Mouse (Mus musculus): ENCODE measurements around the gene Sugct. TPM values are rescaled to one million over a fixed set of nuclear protein-coding genes. Genes with fewer than 3 reads are reported as not detected.

Gene Sugct
- polyA plus RNA-seq, 1 experiment from 2014 or later = 6.4 TPM

DNA sequence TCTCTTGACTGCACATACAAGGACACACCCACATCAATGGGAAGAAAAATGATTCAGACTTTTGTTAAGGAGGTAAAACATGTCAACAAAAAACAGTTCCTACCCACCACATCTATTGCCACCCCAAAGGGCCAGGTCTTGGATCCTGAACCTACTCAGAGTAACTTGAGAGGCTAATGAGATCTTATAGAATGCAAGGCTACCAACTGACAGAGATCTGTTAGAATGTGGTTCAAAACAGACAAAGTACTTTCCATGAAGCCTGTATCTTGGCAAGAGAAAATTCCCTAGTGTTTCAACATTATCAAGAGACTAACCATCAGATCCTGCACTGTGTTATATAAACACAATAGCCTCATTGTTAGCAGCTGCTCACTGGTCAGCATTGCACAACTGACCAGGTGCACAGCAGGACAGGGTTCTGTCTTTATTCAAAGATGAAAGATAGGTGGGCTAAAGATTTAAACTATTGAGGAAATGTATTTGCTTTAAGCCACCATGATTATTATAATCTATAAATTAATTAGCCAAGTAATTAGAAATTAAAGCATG, 548.8 kb downstream of the Sugct start:
- Histone ChIP-seq H3K4me2 (ENCODE audit: low read depth, low read length) (no peak overlapping the region), H3K27ac (ENCODE audit: low read length) (no peak overlapping the region), H3K4me1 (ENCODE audit: control insufficient read depth, insufficient read depth, low read length) (no peaks in the 10 kb centered on the region), H3K36me3 (ENCODE audit: control insufficient read depth, insufficient read depth) (no peaks in the 10 kb centered on the region), H3K27me3 (ENCODE audit: control insufficient read depth, insufficient read depth, low read length) (no peaks in the 10 kb centered on the region), H3K9ac (ENCODE audit: low read length) (no peak overlapping the region), H3K9me3 (replicated peaks; ENCODE audit: control insufficient read depth, low read length) (no peaks in the 10 kb centered on the region), H3K4me3 (ENCODE audit: low read length) (no peak overlapping the region)
- ATAC-seq (replicated peaks; ENCODE audit: extremely low read depth, insufficient read depth, low FRiP score) = no peak

DNA sequence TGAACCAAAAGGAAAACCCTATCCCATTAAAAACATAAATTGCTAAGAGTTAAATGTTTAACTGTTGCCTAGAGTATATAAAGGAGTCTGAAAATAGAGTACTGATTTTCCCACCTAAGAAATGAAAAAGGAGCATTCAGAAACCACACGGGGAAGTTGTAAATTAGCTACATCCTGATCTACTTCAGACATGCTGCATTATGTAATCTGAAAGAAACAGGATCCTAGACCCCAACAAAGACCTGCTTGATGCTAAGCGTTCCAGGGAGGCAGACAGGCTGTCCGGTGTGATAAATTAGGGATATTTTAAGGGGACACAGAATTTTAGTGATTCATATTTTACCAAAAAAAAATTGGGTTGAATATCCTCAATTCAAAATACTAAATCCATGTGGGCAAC, 579.3 kb downstream of the Sugct start:
- no peaks in the 10 kb centered on the region for H3K9me3 ChIP-seq (replicated peaks; ENCODE audit: control insufficient read depth, low read length)
- H3K4me1 ChIP-seq (ENCODE audit: control insufficient read depth, insufficient read depth, low read length) = no peaks in the 10 kb centered on the region
- no peaks in the 10 kb centered on the region for H3K36me3 ChIP-seq (ENCODE audit: control insufficient read depth, insufficient read depth)
- 54% methylated on average over 3 of the region's 3 CpGs for WGBS
- H3K27ac ChIP-seq (ENCODE audit: low read length) = no peak overlapping the region
- ATAC-seq (replicated peaks; ENCODE audit: extremely low read depth, insufficient read depth, low FRiP score) = no peak
- no peak overlapping the region for H3K9ac ChIP-seq (ENCODE audit: low read length)
- no peak overlapping the region for H3K4me2 ChIP-seq (ENCODE audit: low read depth, low read length)
- no peak overlapping the region for H3K4me3 ChIP-seq (ENCODE audit: low read length)
- no peaks in the 10 kb centered on the region for H3K27me3 ChIP-seq (ENCODE audit: control insufficient read depth, insufficient read depth, low read length)

DNA sequence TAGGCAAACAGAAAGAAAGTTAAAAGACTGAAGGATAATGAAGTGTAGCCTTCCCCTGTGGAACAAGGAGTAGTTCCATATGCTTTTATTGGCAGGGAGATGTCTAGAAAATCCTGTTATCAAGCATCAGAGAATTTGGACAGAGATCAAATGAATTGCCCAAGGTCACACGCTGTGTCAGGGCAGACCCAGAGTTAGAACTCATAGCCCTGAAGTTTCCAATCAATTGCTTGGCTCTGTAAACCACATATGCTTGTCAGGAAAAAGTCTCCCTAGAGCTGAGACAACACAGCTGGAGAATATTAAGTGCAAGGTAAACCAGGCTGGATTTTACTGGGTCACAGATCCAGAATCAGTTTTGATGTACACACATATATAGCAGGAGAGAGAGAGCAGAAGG, 593.0 kb downstream of the Sugct start:
- Histone ChIP-seq H3K27ac (ENCODE audit: low read length) (no peak overlapping the region), H3K4me1 (ENCODE audit: control insufficient read depth, insufficient read depth, low read length) (no peaks in the 10 kb centered on the region), H3K27me3 (ENCODE audit: control insufficient read depth, insufficient read depth, low read length) (no peaks in the 10 kb centered on the region), H3K9ac (ENCODE audit: low read length) (no peak overlapping the region), H3K4me3 (ENCODE audit: low read length) (no peak overlapping the region), H3K9me3 (replicated peaks; ENCODE audit: control insufficient read depth, low read length) (no peaks in the 10 kb centered on the region), H3K4me2 (ENCODE audit: low read depth, low read length) (no peak overlapping the region), H3K36me3 (ENCODE audit: control insufficient read depth, insufficient read depth) (no peaks in the 10 kb centered on the region)
- 65% methylated on average over 1 of the region's 1 CpGs for WGBS
- no peak for ATAC-seq (replicated peaks; ENCODE audit: extremely low read depth, insufficient read depth, low FRiP score)

DNA sequence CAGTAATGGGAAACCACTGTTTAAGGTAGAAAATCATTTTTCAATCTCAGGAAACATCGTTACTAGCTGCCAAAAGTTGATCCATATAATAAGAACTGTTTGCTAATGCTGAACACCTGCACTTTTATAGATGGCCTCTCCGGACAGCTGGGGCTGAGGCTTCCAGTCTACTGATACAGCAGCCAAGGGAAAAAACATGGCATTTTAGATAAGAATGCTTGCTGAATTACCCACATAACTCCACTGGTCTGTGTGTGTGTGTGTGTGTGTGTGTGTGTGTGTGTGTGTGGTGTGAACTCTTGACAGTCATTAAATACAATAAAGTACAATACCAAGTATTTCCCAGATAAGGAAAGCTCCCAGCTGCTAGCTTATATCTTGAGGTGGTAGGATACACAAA, 608.8 kb downstream of the Sugct start:
- Histone ChIP-seq H3K9me3 (replicated peaks; ENCODE audit: control insufficient read depth, low read length) (no peaks in the 10 kb centered on the region), H3K36me3 (ENCODE audit: control insufficient read depth, insufficient read depth) (no peaks in the 10 kb centered on the region), H3K27ac (ENCODE audit: low read length) (no peak overlapping the region), H3K27me3 (ENCODE audit: control insufficient read depth, insufficient read depth, low read length) (no peaks in the 10 kb centered on the region), H3K9ac (ENCODE audit: low read length) (no peak overlapping the region), H3K4me2 (ENCODE audit: low read depth, low read length) (no peak overlapping the region), H3K4me3 (ENCODE audit: low read length) (no peak overlapping the region), H3K4me1 (ENCODE audit: control insufficient read depth, insufficient read depth, low read length) (peaks cover 2% of the 10 kb centered on the region; the same call in 1 of the 2 replicates)
- WGBS = 49% methylated on average over 2 of the region's 2 CpGs
- no peak for ATAC-seq (replicated peaks; ENCODE audit: extremely low read depth, insufficient read depth, low FRiP score)

DNA sequence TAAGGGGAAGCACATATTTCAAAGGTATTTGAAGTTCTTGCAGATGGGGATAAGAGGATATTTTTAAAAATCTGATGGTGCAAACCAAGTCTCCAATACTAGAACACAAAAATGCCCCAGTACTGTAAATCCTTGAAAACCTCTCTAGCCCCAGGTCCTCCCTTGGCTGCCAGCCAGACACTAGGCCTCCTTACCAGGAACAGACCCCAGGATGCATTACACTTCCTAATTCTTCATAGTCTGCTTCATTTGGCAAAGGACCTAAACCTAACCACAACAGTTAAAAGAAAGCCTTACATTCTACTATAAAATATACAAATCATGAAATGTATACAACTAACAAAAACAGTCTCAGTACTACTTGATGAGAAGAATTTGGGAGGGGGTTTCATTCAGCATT, 609.2 kb downstream of the Sugct start:
- H3K4me3 ChIP-seq (ENCODE audit: low read length) = no peak overlapping the region
- no peak overlapping the region for H3K4me2 ChIP-seq (ENCODE audit: low read depth, low read length)
- no peaks in the 10 kb centered on the region for H3K36me3 ChIP-seq (ENCODE audit: control insufficient read depth, insufficient read depth)
- H3K27ac ChIP-seq (ENCODE audit: low read length) = no peak overlapping the region
- no peak overlapping the region for H3K9ac ChIP-seq (ENCODE audit: low read length)
- no peaks in the 10 kb centered on the region for H3K9me3 ChIP-seq (replicated peaks; ENCODE audit: control insufficient read depth, low read length)
- H3K27me3 ChIP-seq (ENCODE audit: control insufficient read depth, insufficient read depth, low read length) = no peaks in the 10 kb centered on the region
- H3K4me1 ChIP-seq (ENCODE audit: control insufficient read depth, insufficient read depth, low read length) = peaks cover 2% of the 10 kb centered on the region; the same call in 1 of the 2 replicates
- no peak for ATAC-seq (replicated peaks; ENCODE audit: extremely low read depth, insufficient read depth, low FRiP score)

DNA sequence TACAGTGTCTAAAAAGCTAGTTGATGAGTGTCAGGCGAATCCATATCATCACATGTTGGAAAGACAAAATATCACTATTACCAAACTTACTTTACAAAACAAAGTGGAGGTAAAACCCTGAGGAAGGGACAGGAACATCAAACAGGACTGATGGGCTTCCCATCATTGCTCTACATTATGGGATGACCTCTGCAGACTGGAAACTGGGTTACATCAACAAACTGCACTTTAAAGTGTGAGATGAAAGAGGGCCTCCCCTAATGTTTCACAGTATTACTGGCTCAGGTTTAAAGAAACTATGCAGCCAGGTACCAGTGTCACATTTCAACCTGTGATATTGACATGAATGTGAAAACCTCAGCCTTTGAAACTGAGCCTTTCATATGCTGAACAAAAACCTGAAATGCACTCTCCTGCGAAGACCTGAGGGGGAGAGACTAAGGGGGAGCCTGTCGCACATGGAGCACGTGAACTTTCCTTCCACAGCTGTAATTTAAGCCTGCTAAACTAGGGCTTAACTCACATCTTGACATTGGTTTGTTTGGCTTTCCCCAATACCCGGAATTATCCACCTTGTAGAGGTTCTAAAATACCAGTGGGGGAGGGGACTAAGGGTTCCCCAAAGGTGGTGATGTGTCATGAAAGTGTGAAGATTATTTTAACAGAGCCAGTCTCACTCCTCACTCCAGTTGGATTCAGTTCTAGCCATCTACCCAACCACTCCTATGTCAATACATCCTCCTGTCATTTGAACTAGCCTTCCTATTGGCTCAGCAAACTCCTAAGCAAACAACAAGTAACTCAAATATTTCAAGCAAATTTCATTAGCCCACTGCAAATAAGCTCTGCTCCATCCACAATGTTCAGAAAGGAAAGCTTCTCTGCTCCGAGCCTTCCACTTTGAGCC, 610.2 kb downstream of the Sugct start:
- no peak overlapping the region for H3K4me2 ChIP-seq (ENCODE audit: low read depth, low read length)
- H3K9me3 ChIP-seq (replicated peaks; ENCODE audit: control insufficient read depth, low read length) = no peaks in the 10 kb centered on the region
- H3K9ac ChIP-seq (ENCODE audit: low read length) = no peak overlapping the region
- 59% methylated on average over 6 of the region's 6 CpGs for WGBS
- H3K27me3 ChIP-seq (ENCODE audit: control insufficient read depth, insufficient read depth, low read length) = no peaks in the 10 kb centered on the region
- H3K4me1 ChIP-seq (ENCODE audit: control insufficient read depth, insufficient read depth, low read length) = peaks cover 2% of the 10 kb centered on the region; the same call in 1 of the 2 replicates
- H3K27ac ChIP-seq (ENCODE audit: low read length) = no peak overlapping the region
- H3K4me3 ChIP-seq (ENCODE audit: low read length) = no peak overlapping the region
- no peaks in the 10 kb centered on the region for H3K36me3 ChIP-seq (ENCODE audit: control insufficient read depth, insufficient read depth)
- no peak for ATAC-seq (replicated peaks; ENCODE audit: extremely low read depth, insufficient read depth, low FRiP score)

DNA sequence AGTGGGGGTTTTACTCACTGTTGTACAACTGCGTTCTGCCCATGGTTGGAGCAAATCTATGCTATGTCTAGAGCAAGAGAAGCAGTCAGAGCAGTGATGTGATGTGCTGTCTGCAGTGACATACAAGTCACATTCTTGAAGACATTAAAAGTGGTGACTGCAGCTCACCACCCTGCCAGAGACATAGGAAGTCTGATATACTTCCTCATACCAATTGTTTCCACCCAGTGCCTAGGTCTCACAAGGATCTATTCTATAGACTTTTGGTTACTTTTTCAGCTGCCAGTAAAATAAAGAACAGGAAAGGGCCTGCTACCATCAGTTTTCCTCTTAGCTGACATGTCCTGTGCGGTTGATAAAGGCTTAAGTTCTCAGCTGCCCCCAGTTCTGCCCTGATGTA, 613.7 kb downstream of the Sugct start:
- Histone ChIP-seq H3K9ac (ENCODE audit: low read length) (no peak overlapping the region), H3K9me3 (replicated peaks; ENCODE audit: control insufficient read depth, low read length) (no peaks in the 10 kb centered on the region), H3K36me3 (ENCODE audit: control insufficient read depth, insufficient read depth) (no peaks in the 10 kb centered on the region), H3K4me3 (ENCODE audit: low read length) (no peak overlapping the region), H3K27me3 (ENCODE audit: control insufficient read depth, insufficient read depth, low read length) (no peaks in the 10 kb centered on the region), H3K27ac (ENCODE audit: low read length) (no peak overlapping the region), H3K4me1 (ENCODE audit: control insufficient read depth, insufficient read depth, low read length) (peaks cover 2% of the 10 kb centered on the region; the same call in 1 of the 2 replicates), H3K4me2 (ENCODE audit: low read depth, low read length) (no peak overlapping the region)
- WGBS = 65% methylated on average over 2 of the region's 2 CpGs
- no peak for ATAC-seq (replicated peaks; ENCODE audit: extremely low read depth, insufficient read depth, low FRiP score)

DNA sequence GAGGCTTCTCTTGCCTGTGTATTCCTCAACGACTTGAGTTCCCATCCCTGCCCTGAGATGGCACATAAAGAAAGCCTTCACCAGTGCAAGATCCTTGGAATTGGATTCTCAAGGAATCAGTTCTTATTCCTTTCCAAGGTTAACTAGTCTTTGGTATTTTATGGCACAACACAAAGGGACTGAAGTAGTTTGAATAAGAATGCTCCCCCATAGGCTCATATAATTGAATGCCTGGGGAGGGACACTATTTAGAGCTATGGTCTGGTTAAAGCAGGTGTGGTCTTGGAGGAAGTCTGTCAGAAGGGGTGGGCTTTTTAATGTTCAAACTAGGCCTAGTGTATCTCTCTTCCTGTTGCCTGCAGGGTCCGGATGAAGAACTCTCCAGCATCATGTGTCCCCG, 629.8 kb downstream of the Sugct start:
- 61% methylated on average over 3 of the region's 3 CpGs for WGBS
- no peak overlapping the region for H3K4me3 ChIP-seq (ENCODE audit: low read length)
- H3K4me2 ChIP-seq (ENCODE audit: low read depth, low read length) = no peak overlapping the region
- H3K36me3 ChIP-seq (ENCODE audit: control insufficient read depth, insufficient read depth) = no peaks in the 10 kb centered on the region
- H3K27me3 ChIP-seq (ENCODE audit: control insufficient read depth, insufficient read depth, low read length) = no peaks in the 10 kb centered on the region
- no peaks in the 10 kb centered on the region for H3K9me3 ChIP-seq (replicated peaks; ENCODE audit: control insufficient read depth, low read length)
- ATAC-seq (replicated peaks; ENCODE audit: extremely low read depth, insufficient read depth, low FRiP score) = no peak
- no peaks in the 10 kb centered on the region for H3K4me1 ChIP-seq (ENCODE audit: control insufficient read depth, insufficient read depth, low read length)
- H3K27ac ChIP-seq (ENCODE audit: low read length) = no peak overlapping the region
- no peak overlapping the region for H3K9ac ChIP-seq (ENCODE audit: low read length)

DNA sequence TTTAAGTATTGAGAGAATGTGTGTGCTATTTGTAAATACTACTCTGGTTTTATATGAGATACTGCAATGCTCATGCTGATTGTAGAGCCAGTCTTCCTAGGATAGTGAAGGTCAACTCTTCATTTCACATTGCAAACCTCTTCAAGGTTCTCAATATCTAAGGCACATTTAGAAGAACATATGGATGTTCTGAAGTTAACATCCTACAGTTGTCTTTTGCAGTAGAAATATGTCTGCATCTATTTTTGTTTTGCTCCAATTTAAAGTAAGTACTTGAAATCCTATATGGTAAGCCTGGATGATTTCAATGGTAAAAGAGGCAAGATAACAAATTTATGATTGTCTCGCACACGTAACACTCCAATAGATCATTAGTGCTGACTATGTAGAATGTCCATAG, 638.7 kb downstream of the Sugct start:
- 88% methylated on average over 2 of the region's 2 CpGs for WGBS
- Histone ChIP-seq H3K4me3 (ENCODE audit: low read length) (no peak overlapping the region), H3K9me3 (replicated peaks; ENCODE audit: control insufficient read depth, low read length) (no peaks in the 10 kb centered on the region), H3K9ac (ENCODE audit: low read length) (no peak overlapping the region), H3K4me1 (ENCODE audit: control insufficient read depth, insufficient read depth, low read length) (no peaks in the 10 kb centered on the region), H3K36me3 (ENCODE audit: control insufficient read depth, insufficient read depth) (no peaks in the 10 kb centered on the region), H3K27me3 (ENCODE audit: control insufficient read depth, insufficient read depth, low read length) (no peaks in the 10 kb centered on the region), H3K27ac (ENCODE audit: low read length) (no peak overlapping the region), H3K4me2 (ENCODE audit: low read depth, low read length) (no peak overlapping the region)
- ATAC-seq (replicated peaks; ENCODE audit: extremely low read depth, insufficient read depth, low FRiP score) = no peak

All from heart, embryonic 16.5 days (tissue).